Mouse (Mus musculus): ENCODE measurements around the gene Uso1.
A peak's percentile ranks its signal among the peaks of the same experiment; 100 is the strongest.
"Not testable (repeated sequence)": the region's sequence is repeated elsewhere in the genome, so short reads cannot be mapped to it uniquely, and the experiment has no call there.

Gene Uso1

GRCm38 (mm10) chr5:92127751-92128150 is 10.0 kb upstream of the Uso1 start:
- no peak for DNase-seq (ENCODE audit: low spot score in 2 of 2)

- DNase-seq (ENCODE audit: low spot score in 2 of 2), result no peak
These were observed 9.2 kb upstream of the Uso1 start for GRCm38 (mm10) chr5:92128570-92128969.

GRCm38 (mm10) chr5:92129321-92129768 is 8.4 kb upstream of the Uso1 start:
- no peak for DNase-seq (ENCODE audit: low spot score in 2 of 2)

- no peak for DNase-seq (ENCODE audit: low spot score in 2 of 2)
These were observed 7.6 kb upstream of the Uso1 start for GRCm38 (mm10) chr5:92130040-92130682.

GRCm38 (mm10) chr5:92132127-92132526 is 5.6 kb upstream of the Uso1 start:
- no peak for DNase-seq (ENCODE audit: low spot score in 2 of 2)

- DNase-seq (ENCODE audit: low spot score in 2 of 2), result not testable (repeated sequence)
These were observed 4.7 kb upstream of the Uso1 start for GRCm38 (mm10) chr5:92133006-92133405.

GRCm38 (mm10) chr5:92134934-92135333 is 2.8 kb upstream of the Uso1 start:
- DNase-seq (ENCODE audit: low spot score in 2 of 2), result no peak

- no peak for DNase-seq (ENCODE audit: low spot score in 2 of 2)
These were observed 1.1 kb upstream of the Uso1 start for GRCm38 (mm10) chr5:92136536-92137238.

- peak; percentile 13 to 47 for DNase-seq (ENCODE audit: low spot score in 2 of 2)
These were observed 419 bp downstream of the Uso1 start for GRCm38 (mm10) chr5:92138093-92138621.

- no peak for DNase-seq (ENCODE audit: low spot score in 2 of 2)
These were observed 1.5 kb downstream of the Uso1 start for GRCm38 (mm10) chr5:92139191-92139590.

GRCm38 (mm10) chr5:92141696-92142095 is 4.0 kb downstream of the Uso1 start:
- no peak for DNase-seq (ENCODE audit: low spot score in 2 of 2)

GRCm38 (mm10) chr5:92142481-92142880 is 4.7 kb downstream of the Uso1 start:
- no peak for DNase-seq (ENCODE audit: low spot score in 2 of 2)

GRCm38 (mm10) chr5:92143665-92144064 is 5.9 kb downstream of the Uso1 start:
- no peak for DNase-seq (ENCODE audit: low spot score in 2 of 2)

- no peak for DNase-seq (ENCODE audit: low spot score in 2 of 2)
These were observed 7.4 kb downstream of the Uso1 start for GRCm38 (mm10) chr5:92144954-92145708.

- DNase-seq (ENCODE audit: low spot score in 2 of 2), result no peak
These were observed 10.5 kb downstream of the Uso1 start for GRCm38 (mm10) chr5:92148248-92148647.

- DNase-seq (ENCODE audit: low spot score in 2 of 2), result no peak
These were observed 11.7 kb downstream of the Uso1 start for GRCm38 (mm10) chr5:92149330-92149982.

GRCm38 (mm10) chr5:92154861-92155260 is 17.1 kb downstream of the Uso1 start:
- DNase-seq (ENCODE audit: low spot score in 2 of 2), result no peak

GRCm38 (mm10) chr5:92165976-92166375 is 28.2 kb downstream of the Uso1 start:
- no peak for DNase-seq (ENCODE audit: low spot score in 2 of 2)

- DNase-seq (ENCODE audit: low spot score in 2 of 2), result no peak
These were observed 45.5 kb downstream of the Uso1 start for GRCm38 (mm10) chr5:92183071-92183830.

GRCm38 (mm10) chr5:92188881-92189483 is 51.2 kb downstream of the Uso1 start:
- DNase-seq (ENCODE audit: low spot score in 2 of 2), result no peak

GRCm38 (mm10) chr5:92195716-92196115 is 58.0 kb downstream of the Uso1 start:
- DNase-seq (ENCODE audit: low spot score in 2 of 2), result not testable (repeated sequence)

Data from urinary bladder, adult 18-20 months (tissue).